Mouse (Mus musculus) embryonic fibroblast, embryonic 13.5 days (primary cell): ENCODE results near the gene Rps8.

Experiments
- CTCF ChIP-seq: IDR thresholded peaks from 2 replicates; pipeline ENCODE4 v1.5.1; 2011; ENCODE audit warnings: mild to moderate bottlenecking, control low read depth, low read length, moderate library complexity, borderline replicate concordance; ENCODE audit not compliant: insufficient read depth
- POLR2A ChIP-seq: IDR thresholded peaks from 2 replicates; pipeline ENCODE4 v1.6.1; 2011; ENCODE audit warnings: low read depth, mild to moderate bottlenecking, control low read depth, low read length, moderate library complexity

DNA sequence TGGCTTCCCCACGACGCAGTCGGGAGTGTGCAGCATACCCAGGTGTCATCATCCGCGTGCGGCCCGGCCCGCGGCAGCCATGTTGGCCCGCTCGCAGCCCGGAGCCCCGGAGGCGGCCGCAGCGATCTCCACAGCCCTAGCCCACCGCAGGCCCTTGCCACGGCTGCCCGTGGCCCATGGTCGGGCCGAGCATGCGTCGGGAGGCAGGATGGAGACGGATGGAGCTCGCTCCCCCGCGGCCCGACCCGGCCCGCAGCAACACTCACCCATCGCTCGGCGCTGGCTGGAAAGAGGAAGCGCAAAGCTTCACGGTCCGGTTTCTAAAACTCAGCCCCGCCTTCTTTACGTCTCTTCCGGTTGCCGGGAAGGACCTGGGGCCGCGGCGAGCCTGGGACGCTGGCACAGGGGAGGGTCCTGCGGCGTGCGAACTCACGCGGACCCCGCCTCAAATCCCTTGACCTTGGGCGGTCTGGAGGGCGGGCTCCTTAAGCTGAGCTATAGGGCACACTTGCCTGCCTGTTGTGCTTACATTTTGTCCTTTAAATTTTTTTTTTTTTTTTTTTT is at the start of gene Rps8:
- TF ChIP-seq CTCF (no peak), POLR2A (peak; percentile 95)
